Mouse (Mus musculus) 416B (cell line): Measurements from ENCODE around the gene Ear10.
"Not testable (repeated sequence)": the region's sequence is repeated elsewhere in the genome, so short reads cannot be mapped to it uniquely, and the experiment has no call there.

Source experiments
- DNase-seq: peaks from one replicate; pipeline ENCODE4 v3.0.0; 2011; ENCODE audit warnings: low read depth

Gene Ear10

GRCm38 (mm10) chr14:43923459-43923858, at the start of gene Ear10:
Gene Ear10, minus strand, starts transcription at chr14:43923559.
- DNase-seq: not testable (repeated sequence)

- not testable (repeated sequence) for DNase-seq
Observed at GRCm38 (mm10) chr14:43956769-43957168, 33.4 kb upstream of the Ear10 start, which contains the start of gene Ang5. Gene Ang5, plus strand, starts transcription at chr14:43957069.

- DNase-seq: not testable (repeated sequence)
Observed at GRCm38 (mm10) chr14:43955074-43955473, 31.7 kb upstream of the Ear10 start.

- not testable (repeated sequence) for DNase-seq
Observed at GRCm38 (mm10) chr14:43953382-43953781, 30.0 kb upstream of the Ear10 start.

GRCm38 (mm10) chr14:43933399-43933798, 10.0 kb upstream of the Ear10 start:
- not testable (repeated sequence) for DNase-seq

- DNase-seq: peak; percentile 25
Observed at GRCm38 (mm10) chr14:43932991-43933390, 9.6 kb upstream of the Ear10 start.

GRCm38 (mm10) chr14:43925404-43925950, 2.1 kb upstream of the Ear10 start:
- peak; percentile 4 for DNase-seq

- DNase-seq: peak; percentile 54
Observed at GRCm38 (mm10) chr14:43924688-43925403, 1.5 kb upstream of the Ear10 start, which contains the start of gene Gm8113. Gene Gm8113, plus strand, starts transcription at chr14:43925390.

GRCm38 (mm10) chr14:43918214-43918613, 5.1 kb downstream of the Ear10 start:
- DNase-seq: peak; percentile 0

- not testable (repeated sequence) for DNase-seq
Observed at GRCm38 (mm10) chr14:43898577-43898976, 24.8 kb downstream of the Ear10 start.

GRCm38 (mm10) chr14:43895357-43895756, 28.0 kb downstream of the Ear10 start:
- DNase-seq: not testable (repeated sequence)

- not testable (repeated sequence) for DNase-seq
Observed at GRCm38 (mm10) chr14:43891288-43891687, 32.1 kb downstream of the Ear10 start.

- DNase-seq: not testable (repeated sequence)
Observed at GRCm38 (mm10) chr14:43886235-43886634, 37.1 kb downstream of the Ear10 start.

GRCm38 (mm10) chr14:43879966-43880545, 43.3 kb downstream of the Ear10 start:
- not testable (repeated sequence) for DNase-seq

GRCm38 (mm10) chr14:43877789-43878188, 45.6 kb downstream of the Ear10 start:
- DNase-seq: not testable (repeated sequence)

- not testable (repeated sequence) for DNase-seq
Observed at GRCm38 (mm10) chr14:43875417-43875816, 47.9 kb downstream of the Ear10 start, which contains the start of gene Ear1. Gene Ear1, minus strand, starts transcription at chr14:43875517.

GRCm38 (mm10) chr14:43874862-43875261, 48.5 kb downstream of the Ear10 start:
- not testable (repeated sequence) for DNase-seq
